Mouse (Mus musculus) kidney, postnatal 14 days (tissue): ENCODE data around the gene Rps4x.

Experiments used
- DNase-seq: peaks from one replicate; pipeline ENCODE4 v3.0.0; 2022; ENCODE audit warnings: mixed read lengths

The Rps4x gene

GRCm38 (mm10) chrX:102188712-102189497 lies at the start of gene Rps4x:
Rps4x (minus strand) TSS chrX:102189394.
- peak; percentile 87 for DNase-seq

GRCm38 (mm10) chrX:102219126-102219525 lies 29.9 kb upstream of the Rps4x start:
- DNase-seq: peak; percentile 30

- DNase-seq: peak; percentile 5
Observed at GRCm38 (mm10) chrX:102215356-102215755, 26.2 kb upstream of the Rps4x start.

GRCm38 (mm10) chrX:102190840-102191239 lies 1.6 kb upstream of the Rps4x start:
- no peak for DNase-seq

- DNase-seq: no peak
Observed at GRCm38 (mm10) chrX:102189581-102189980, 387 bp upstream of the Rps4x start.

GRCm38 (mm10) chrX:102187023-102187699 lies 2.0 kb downstream of the Rps4x start:
- no peak for DNase-seq

GRCm38 (mm10) chrX:102182575-102182974 lies 6.6 kb downstream of the Rps4x start:
- no peak for DNase-seq

GRCm38 (mm10) chrX:102175538-102176287 lies 13.5 kb downstream of the Rps4x start:
- no peak for DNase-seq

GRCm38 (mm10) chrX:102170900-102171299 lies 18.3 kb downstream of the Rps4x start:
- no peak for DNase-seq

- no peak for DNase-seq
Observed at GRCm38 (mm10) chrX:102170135-102170534, 19.1 kb downstream of the Rps4x start.

GRCm38 (mm10) chrX:102169724-102170123 lies 19.5 kb downstream of the Rps4x start:
- DNase-seq: no peak

- no peak for DNase-seq
Observed at GRCm38 (mm10) chrX:102166986-102167385, 22.2 kb downstream of the Rps4x start.

- DNase-seq: no peak
Observed at GRCm38 (mm10) chrX:102166521-102166920, 22.7 kb downstream of the Rps4x start.

- DNase-seq: no peak
Observed at GRCm38 (mm10) chrX:102163529-102163928, 25.7 kb downstream of the Rps4x start.

GRCm38 (mm10) chrX:102163096-102163495 lies 26.1 kb downstream of the Rps4x start:
- no peak for DNase-seq

GRCm38 (mm10) chrX:102160528-102160927 lies 28.7 kb downstream of the Rps4x start:
- no peak for DNase-seq

- DNase-seq: peak; percentile 17
Observed at GRCm38 (mm10) chrX:102159778-102160177, 29.4 kb downstream of the Rps4x start.

GRCm38 (mm10) chrX:102157423-102157791 lies 31.8 kb downstream of the Rps4x start:
- no peak for DNase-seq

- peak; percentile 94 for DNase-seq
Observed at GRCm38 (mm10) chrX:102156618-102157422, 32.4 kb downstream of the Rps4x start, which contains the start of gene Ercc6l. Ercc6l (minus strand) TSS chrX:102157091.

GRCm38 (mm10) chrX:102141157-102141556 lies 48.0 kb downstream of the Rps4x start:
- DNase-seq: no peak
